Mouse (Mus musculus): Measurements from ENCODE around the gene Grin2a.

GRCm38 (mm10) chr16:9980641-9981040, 14.7 kb downstream of the Grin2a start:
- TF ChIP-seq MAX (IDR thresholded peaks at IDR 0.05; ENCODE audit: low read length) (no peak), EP300 (IDR thresholded peaks at IDR 0.05; ENCODE audit: low read depth in 1 of 2, low read length in 2 of 2) (no peak), RCOR1 (IDR thresholded peaks at IDR 0.05; ENCODE audit: low read depth, low read length) (no peak), E2F4 (IDR thresholded peaks at IDR 0.05; ENCODE audit: borderline replicate concordance, low read depth, low read length) (no peak), GATA1 (IDR thresholded peaks at IDR 0.05; ENCODE audit: low read depth, low read length) (no peak), CTCF (IDR thresholded peaks at IDR 0.05 in 2 of 3, conservative IDR thresholded peaks at IDR 0.05 in 1 of 3; ENCODE audit: control insufficient read depth in 1 of 3, insufficient read depth in 1 of 3, low read depth in 2 of 3, low read length in 3 of 3, poor library complexity in 1 of 3, severe bottlenecking in 1 of 3) (no peak)

Data from MEL (cell line).